Mouse (Mus musculus) brown adipose tissue, adult 24 weeks (tissue): ENCODE results near the gene Irf9. TPM values are rescaled to one million over a fixed set of nuclear protein-coding genes. Genes with fewer than 3 reads are reported as not detected.

ENCODE experiments used
- H3K27ac ChIP-seq: fragments of 200-500 bp; replicated peaks from 2 replicates; pipeline ENCODE4 v1.5.1; 2012; ENCODE audit warnings: low read depth, mild to moderate bottlenecking, low read length
- H3K4me1 ChIP-seq: fragments of 200-500 bp; 2 replicates; pipeline ENCODE4 v1.6.1; 2012; ENCODE audit warnings: low read length, mixed read lengths; ENCODE audit not compliant: control insufficient read depth, insufficient read depth, insufficient read length
- H3K4me3 ChIP-seq: fragments of 200-500 bp; 2 replicates; pipeline ENCODE4 v1.5.1; 2012; ENCODE audit warnings: low read depth, mild to moderate bottlenecking, low read length, moderate library complexity; ENCODE audit not compliant: insufficient read depth
- polyA plus RNA-seq: library from polyadenylated mRNA; stranded (reverse); fragments of >200 nt; gene quantifications from 2 replicates; pipeline ENCODE4 v1.2.4, GENCODE M21; 2012; ENCODE audit not compliant: missing spikeins, insufficient read depth, insufficient read length

Gene Irf9
- polyA plus RNA-seq, 1 experiment: 4.8 TPM

GRCm38 (mm10) chr14:55575711-55576110 lies 27.7 kb upstream of the Irf9 start:
- H3K4me3 ChIP-seq: no peak overlapping the region
- H3K27ac ChIP-seq: no peak overlapping the region

GRCm38 (mm10) chr14:55576376-55576775 lies 27.0 kb upstream of the Irf9 start:
- no peaks in the 10 kb centered on the region for H3K4me1 ChIP-seq
- no peak overlapping the region for H3K27ac ChIP-seq
- no peak overlapping the region for H3K4me3 ChIP-seq

More at GRCm38 (mm10) chr14:55575711-55576110, 27.7 kb upstream of the Irf9 start:
- no peaks in the 10 kb centered on the region for H3K4me1 ChIP-seq

- Histone ChIP-seq H3K27ac (peak within 1 kb of the TSS; percentile 76), H3K4me3 (peak within 1 kb of the TSS; percentile 87)
These were observed 25.3 kb upstream of the Irf9 start, which contains the start of gene Psme1 for GRCm38 (mm10) chr14:55577871-55578667. Gene Psme1, plus strand, starts transcription at chr14:55578123.

GRCm38 (mm10) chr14:55578668-55579269 lies 24.6 kb upstream of the Irf9 start:
- Histone ChIP-seq H3K27ac (peak overlapping the region; percentile 76), H3K4me1 (no peaks in the 10 kb centered on the region), H3K4me3 (peak overlapping the region; percentile 87)

More at GRCm38 (mm10) chr14:55577871-55578667, 25.3 kb upstream of the Irf9 start, which contains the start of gene Psme1:
- H3K4me1 ChIP-seq: no peaks in the 10 kb centered on the region

GRCm38 (mm10) chr14:55579511-55580496 lies 23.6 kb upstream of the Irf9 start:
- Histone ChIP-seq H3K27ac (no peak overlapping the region), H3K4me3 (no peak overlapping the region), H3K4me1 (no peaks in the 10 kb centered on the region)

GRCm38 (mm10) chr14:55580731-55581130 lies 22.6 kb upstream of the Irf9 start:
- H3K4me3 ChIP-seq: no peak overlapping the region
- no peaks in the 10 kb centered on the region for H3K4me1 ChIP-seq
- no peak overlapping the region for H3K27ac ChIP-seq

- no peaks in the 10 kb centered on the region for H3K4me1 ChIP-seq
- H3K4me3 ChIP-seq: no peak overlapping the region
- no peak overlapping the region for H3K27ac ChIP-seq
These were observed 21.2 kb upstream of the Irf9 start for GRCm38 (mm10) chr14:55581981-55582681.

GRCm38 (mm10) chr14:55584303-55584701 lies 19.1 kb upstream of the Irf9 start:
- H3K4me1 ChIP-seq: no peaks in the 10 kb centered on the region
- H3K27ac ChIP-seq: no peak overlapping the region
- peak overlapping the region; percentile 81 for H3K4me3 ChIP-seq

- Histone ChIP-seq H3K4me3 (peak within 1 kb of the TSS; percentile 81), H3K4me1 (peaks cover 3% of the 10 kb centered on the region; the same call in 1 of the 2 replicates), H3K27ac (peak within 1 kb of the TSS; percentile 55)
These were observed 18.4 kb upstream of the Irf9 start, which contains the start of gene Emc9 for GRCm38 (mm10) chr14:55584702-55585565. Gene Emc9, minus strand, starts transcription at chr14:55585302.

GRCm38 (mm10) chr14:55585566-55585960 lies 17.8 kb upstream of the Irf9 start:
- H3K27ac ChIP-seq: peak overlapping the region; percentile 32
- H3K4me3 ChIP-seq: no peak overlapping the region
- peaks cover 5% of the 10 kb centered on the region; the same call in 1 of the 2 replicates for H3K4me1 ChIP-seq

- Histone ChIP-seq H3K4me3 (no peak overlapping the region), H3K4me1 (peaks cover 5% of the 10 kb centered on the region; the same call in 1 of the 2 replicates), H3K27ac (peak overlapping the region; percentile 55)
These were observed 17.2 kb upstream of the Irf9 start for GRCm38 (mm10) chr14:55586149-55586548.

GRCm38 (mm10) chr14:55589271-55589670 lies 14.1 kb upstream of the Irf9 start:
- H3K4me3 ChIP-seq: no peak overlapping the region
- H3K4me1 ChIP-seq: peaks cover 5% of the 10 kb centered on the region
- H3K27ac ChIP-seq: no peak overlapping the region

GRCm38 (mm10) chr14:55589771-55590448 lies 13.5 kb upstream of the Irf9 start:
- peak overlapping the region; percentile 66 for H3K27ac ChIP-seq
- H3K4me3 ChIP-seq: peak overlapping the region; percentile 74
- peaks cover 5% of the 10 kb centered on the region for H3K4me1 ChIP-seq
